Mouse (Mus musculus) CH12.LX (cell line): ENCODE data around the gene Ppp1r14d. TPM values are rescaled to one million over a fixed set of nuclear protein-coding genes. Genes with fewer than 3 reads are reported as not detected.
A peak's percentile ranks its signal among the peaks of the same experiment; 100 is the strongest.

Experiments used
- DNase-seq: peaks from one replicate; pipeline ENCODE4 v3.0.0-alpha.2; 2013; ENCODE audit errors: extremely low read depth
- H3K27ac ChIP-seq: 2 replicates; pipeline ENCODE4 v1.5.1; 2012; ENCODE audit warnings: low read depth, mild to moderate bottlenecking, control low read depth, moderate library complexity; ENCODE audit not compliant: insufficient read depth
- H3K27me3 ChIP-seq: replicated peaks from 2 replicates; pipeline ENCODE3; 2012; ENCODE audit warnings: inconsistent platforms
- H3K36me3 ChIP-seq, 2 experiments: replicated peaks in 1 of 2; 2 replicates each; pipeline versions ENCODE3 to v1.6.1; 2012; ENCODE audit warnings: inconsistent platforms in 1 of 2, low read length in 1 of 2, mild to moderate bottlenecking in 1 of 2, mixed read lengths in 1 of 2, moderate library complexity in 1 of 2; ENCODE audit not compliant: control insufficient read depth in 1 of 2, insufficient read depth in 1 of 2
- H3K4me1 ChIP-seq, 2 experiments: 2 replicates each; pipeline ENCODE4 v1.6.1; 2012; ENCODE audit warnings: inconsistent platforms in 1 of 2, moderate library complexity in 1 of 2; ENCODE audit not compliant: insufficient read depth in 2 of 2, control insufficient read depth in 1 of 2
- H3K4me2 ChIP-seq: 2 replicates; pipeline ENCODE4 v1.6.1; 2012; ENCODE audit warnings: low read depth, mild to moderate bottlenecking, control low read depth; ENCODE audit not compliant: poor library complexity, insufficient read depth, severe bottlenecking
- H3K4me3 ChIP-seq, 3 experiments: fragments of 150-350 bp in 1 of 3; sonication (generic) in 1 of 3; replicated peaks in 1 of 3; 2 replicates each; pipeline versions ENCODE3 to v1.5.1; 2011 to 2012; ENCODE audit warnings: low read depth in 2 of 3, low read length in 2 of 3, mild to moderate bottlenecking in 2 of 3, moderate library complexity in 2 of 3, control low read depth in 1 of 3, improper control_type of control experiment in 1 of 3, inconsistent platforms in 1 of 3, mixed read lengths in 1 of 3; ENCODE audit not compliant: poor library complexity in 1 of 3
- H3K79me2 ChIP-seq: replicated peaks from 2 replicates; pipeline ENCODE4 v1.6.1; 2012; ENCODE audit warnings: mild to moderate bottlenecking, moderate library complexity; ENCODE audit not compliant: control insufficient read depth, poor library complexity, insufficient read depth, severe bottlenecking; ENCODE audit errors: extremely low read depth
- H3K9ac ChIP-seq: 2 replicates; pipeline ENCODE4 v1.6.1; 2012; ENCODE audit warnings: low read depth, mild to moderate bottlenecking, control low read depth, moderate library complexity; ENCODE audit not compliant: insufficient read depth
- H3K9me3 ChIP-seq: replicated peaks from 2 replicates; pipeline ENCODE3; 2012; ENCODE audit warnings: low read length, inconsistent platforms, mixed read lengths
- BHLHE40 ChIP-seq: IDR thresholded peaks from 2 replicates; pipeline ENCODE4 v1.6.1; 2011; ENCODE audit warnings: mild to moderate bottlenecking, low read depth, low read length, improper control_type of control experiment
- CHD1 ChIP-seq: IDR thresholded peaks from 2 replicates; pipeline ENCODE4 v1.6.1; 2012; ENCODE audit warnings: low read depth, low read length, improper control_type of control experiment, inconsistent platforms
- CHD2 ChIP-seq: IDR thresholded peaks from 2 replicates; pipeline ENCODE4 v1.6.1; 2011; ENCODE audit warnings: low read length, improper control_type of control experiment
- CTCF ChIP-seq, 2 experiments: IDR thresholded peaks in 1 of 2; conservative IDR thresholded peaks in 1 of 2; 2 replicates each; pipeline ENCODE4 v1.5.1; 2011 to 2012; ENCODE audit warnings: low read depth in 2 of 2, low read length in 2 of 2, improper control_type of control experiment in 1 of 2, inconsistent platforms in 1 of 2, mild to moderate bottlenecking in 1 of 2, moderate library complexity in 1 of 2
- E2F4 ChIP-seq: IDR thresholded peaks from 2 replicates; pipeline ENCODE4 v1.6.1; 2011; ENCODE audit warnings: low read depth, low read length, improper control_type of control experiment; ENCODE audit not compliant: insufficient replicate concordance
- ELF1 ChIP-seq: IDR thresholded peaks from 2 replicates; pipeline ENCODE4 v1.6.1; 2014; ENCODE audit warnings: low read depth, mild to moderate bottlenecking, inconsistent platforms, low read length, improper control_type of control experiment
- EP300 ChIP-seq: IDR thresholded peaks from 2 replicates; pipeline ENCODE4 v1.6.1; 2011; ENCODE audit warnings: low read length, improper control_type of control experiment
- ETS1 ChIP-seq: conservative IDR thresholded peaks from 2 replicates; pipeline ENCODE4 v1.6.1; 2012; ENCODE audit warnings: low read depth, mild to moderate bottlenecking, inconsistent platforms, low read length, improper control_type of control experiment, moderate library complexity
- GABPA ChIP-seq: IDR thresholded peaks from 2 replicates; pipeline ENCODE4 v1.6.1; 2012; ENCODE audit warnings: low read depth, low read length, improper control_type of control experiment, inconsistent platforms; ENCODE audit not compliant: insufficient replicate concordance
- HCFC1 ChIP-seq: IDR thresholded peaks from 2 replicates; pipeline ENCODE4 v1.6.1; 2012; ENCODE audit warnings: low read depth, mild to moderate bottlenecking, inconsistent platforms, low read length, improper control_type of control experiment
- IRF4 ChIP-seq: IDR thresholded peaks from 2 replicates; pipeline ENCODE4 v1.6.1; 2014; ENCODE audit warnings: low read depth, mild to moderate bottlenecking, inconsistent platforms, low read length, improper control_type of control experiment
- JUN ChIP-seq: IDR thresholded peaks from 2 replicates; pipeline ENCODE4 v1.6.1; 2011; ENCODE audit warnings: low read depth, mild to moderate bottlenecking, low read length, improper control_type of control experiment, moderate library complexity; ENCODE audit not compliant: insufficient read depth
- JUND ChIP-seq: conservative IDR thresholded peaks from 2 replicates; pipeline ENCODE4 v1.6.1; 2011; ENCODE audit warnings: low read depth, low read length, improper control_type of control experiment
- KAT2A ChIP-seq: IDR thresholded peaks from 2 replicates; pipeline ENCODE4 v1.6.1; 2012; ENCODE audit warnings: low read length, improper control_type of control experiment, inconsistent platforms; ENCODE audit not compliant: insufficient replicate concordance
- MAFK ChIP-seq: IDR thresholded peaks from 2 replicates; pipeline ENCODE4 v1.6.1; 2011; ENCODE audit warnings: low read length, improper control_type of control experiment; ENCODE audit not compliant: insufficient replicate concordance
- MAX ChIP-seq: IDR thresholded peaks from 2 replicates; pipeline ENCODE4 v1.6.1; 2011; ENCODE audit warnings: low read length, improper control_type of control experiment
- MAZ ChIP-seq: IDR thresholded peaks from 2 replicates; pipeline ENCODE4 v1.6.1; 2012; ENCODE audit warnings: low read depth, mild to moderate bottlenecking, inconsistent platforms, low read length, improper control_type of control experiment, moderate library complexity
- MEF2A ChIP-seq: IDR thresholded peaks from 2 replicates; pipeline ENCODE4 v1.6.1; 2014; ENCODE audit warnings: low read depth, mild to moderate bottlenecking, inconsistent platforms, low read length, improper control_type of control experiment, borderline replicate concordance
- MXI1 ChIP-seq: IDR thresholded peaks from 2 replicates; pipeline ENCODE4 v1.6.1; 2011; ENCODE audit warnings: mild to moderate bottlenecking, low read depth, low read length, improper control_type of control experiment
- MYC ChIP-seq: IDR thresholded peaks from 2 replicates; pipeline ENCODE4 v1.6.1; 2011; ENCODE audit warnings: low read depth, mild to moderate bottlenecking, improper control_type of control experiment, low read length
- NELFE ChIP-seq: IDR thresholded peaks from 2 replicates; pipeline ENCODE4 v1.6.1; 2011; ENCODE audit warnings: low read depth, low read length, improper control_type of control experiment
- NRF1 ChIP-seq: IDR thresholded peaks from 2 replicates; pipeline ENCODE4 v1.6.1; 2014; ENCODE audit warnings: low read depth, mild to moderate bottlenecking, inconsistent platforms, low read length, improper control_type of control experiment, moderate library complexity
- PAX5 ChIP-seq: IDR thresholded peaks from 2 replicates; pipeline ENCODE4 v1.6.1; 2012; ENCODE audit warnings: low read length, inconsistent platforms, mixed read lengths
- POLR2A ChIP-seq: IDR thresholded peaks from 2 replicates; pipeline ENCODE4 v1.6.1; 2011; ENCODE audit warnings: low read depth, mild to moderate bottlenecking, improper control_type of control experiment, low read length
- POLR2AphosphoS2 ChIP-seq: IDR thresholded peaks from 2 replicates; pipeline ENCODE4 v1.6.1; 2011; ENCODE audit warnings: low read depth, low read length, improper control_type of control experiment
- RAD21 ChIP-seq: IDR thresholded peaks from 2 replicates; pipeline ENCODE4 v1.6.1; 2011; ENCODE audit warnings: low read depth, mild to moderate bottlenecking, low read length, improper control_type of control experiment, moderate library complexity
- RCOR1 ChIP-seq: conservative IDR thresholded peaks from 2 replicates; pipeline ENCODE4 v1.6.1; 2012; ENCODE audit warnings: low read depth, mild to moderate bottlenecking, inconsistent platforms, low read length, improper control_type of control experiment
- SIN3A ChIP-seq: IDR thresholded peaks from 2 replicates; pipeline ENCODE4 v1.6.1; 2012; ENCODE audit warnings: low read length, improper control_type of control experiment, inconsistent platforms
- SMC3 ChIP-seq: IDR thresholded peaks from 2 replicates; pipeline ENCODE4 v1.6.1; 2011; ENCODE audit warnings: low read depth, low read length, improper control_type of control experiment
- TBP ChIP-seq: conservative IDR thresholded peaks from 2 replicates; pipeline ENCODE4 v1.6.1; 2011; ENCODE audit warnings: low read depth, low read length, improper control_type of control experiment
- TCF12 ChIP-seq: IDR thresholded peaks from 2 replicates; pipeline ENCODE4 v1.6.1; 2014; ENCODE audit warnings: low read depth, mild to moderate bottlenecking, inconsistent platforms, low read length, improper control_type of control experiment
- UBTF ChIP-seq: IDR thresholded peaks from 2 replicates; pipeline ENCODE4 v1.6.1; 2012; ENCODE audit warnings: low read depth, mild to moderate bottlenecking, inconsistent platforms, low read length, improper control_type of control experiment, moderate library complexity
- USF1 ChIP-seq: IDR thresholded peaks from 2 replicates; pipeline ENCODE4 v1.6.1; 2014; ENCODE audit warnings: low read depth, mild to moderate bottlenecking, inconsistent platforms, low read length, improper control_type of control experiment
- USF2 ChIP-seq: conservative IDR thresholded peaks from 2 replicates; pipeline ENCODE4 v1.6.1; 2011; ENCODE audit warnings: low read depth, low read length, improper control_type of control experiment
- ZC3H11A ChIP-seq: IDR thresholded peaks from 2 replicates; pipeline ENCODE4 v1.6.1; 2012; ENCODE audit warnings: low read depth, mild to moderate bottlenecking, inconsistent platforms, low read length, improper control_type of control experiment
- ZKSCAN1 ChIP-seq: IDR thresholded peaks from 2 replicates; pipeline ENCODE4 v1.6.1; 2012; ENCODE audit warnings: low read depth, inconsistent platforms, low read length, improper control_type of control experiment, borderline replicate concordance
- ZMIZ1 ChIP-seq: IDR thresholded peaks from 2 replicates; pipeline ENCODE4 v1.6.1; 2012; ENCODE audit warnings: low read depth, mild to moderate bottlenecking, inconsistent platforms, low read length, improper control_type of control experiment
- ZNF384 ChIP-seq: IDR thresholded peaks from 2 replicates; pipeline ENCODE4 v1.6.1; 2012; ENCODE audit warnings: low read depth, low read length, improper control_type of control experiment, inconsistent platforms
- dilution Hi-C: fragments of 300-500 bp; cut with MboI; formaldehyde crosslinking; loops from 2 replicates; pipeline ENCODE4 v1.14.3; 2020; ENCODE audit warnings: low sequenced_read_pairs; ENCODE audit not compliant: extremely low pct_unique_long_range_greater_than_20kb, extremely low pct_ligation_motif_present
- in situ Hi-C: fragments of 300-500 bp; cut with MboI; formaldehyde crosslinking; loops from 3 replicates; pipeline ENCODE4 v1.14.3; 2019; ENCODE audit warnings: low sequenced_read_pairs, low pct_ligation_motif_present, low pct_unique_long_range_greater_than_20kb, mixed read lengths
- polyA plus RNA-seq: library from polyadenylated mRNA; unstranded; fragments of >175 nt; gene quantifications from 2 replicates; pipeline ENCODE4 v1.2.1, GENCODE M21; 2012; ENCODE audit warnings: low read depth; ENCODE audit not compliant: insufficient read length
- total RNA-seq, 2 experiments: library from RNA; depleted of rRNA; stranded (reverse); fragments of 300-350 nt in 1 of 2; fragments of >200 nt in 1 of 2; gene quantifications; 2 replicates each; pipeline ENCODE4 v1.2.3; 2012 to 2014

Gene Ppp1r14d
- total and polyA plus RNA-seq, 3 experiments, result not detected

DNA sequence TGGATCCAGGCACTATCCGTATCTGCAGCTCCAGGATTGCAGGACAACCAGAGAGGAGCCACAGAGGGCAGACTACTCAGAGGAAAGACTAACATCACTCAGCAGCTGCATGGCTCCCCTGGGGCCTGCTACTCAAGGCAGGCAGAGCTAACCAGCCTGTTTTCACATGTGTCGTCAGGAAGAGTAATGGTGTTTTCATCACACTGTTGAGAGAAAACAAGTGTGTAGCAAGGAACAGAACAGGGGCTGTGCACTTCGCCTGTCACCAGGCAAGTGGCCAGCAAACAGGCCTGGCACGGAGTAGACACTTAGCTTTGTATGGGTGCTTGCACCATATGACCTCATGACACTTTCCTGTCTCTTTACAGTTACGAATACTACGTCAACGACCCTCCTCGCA, 58.1 kb downstream of the Ppp1r14d start:
- Histone ChIP-seq H3K79me2 (no peaks in the 10 kb centered on the region; the same call in 1 of the 2 replicates), H3K4me1 (peaks cover 34 to 85% of the 10 kb centered on the region in 2 experiments), H3K9ac (no peak overlapping the region), H3K27me3 (peaks cover 6% of the 10 kb centered on the region), H3K4me2 (no peak overlapping the region), H3K36me3 (peaks cover 0 to 6% of the 10 kb centered on the region in 2 experiments), H3K9me3 (no peaks in the 10 kb centered on the region), H3K4me3 (no peak overlapping the region), H3K27ac (peak overlapping the region; percentile 50)
- peak; percentile 69 for DNase-seq
- dilution Hi-C loops (no loop called here), in situ Hi-C loops (no loop called here)
- TF ChIP-seq KAT2A (0 out of 2 replicates have a peak, but pooled peaks have one; percentile 20), CTCF (conservative IDR thresholded peaks at IDR 0.05 in 1 of 2, IDR thresholded peaks at IDR 0.05 in 1 of 2; ENCODE audit: low read depth in 2 of 2, low read length in 2 of 2) (no peak), NRF1 (no peak), IRF4 (0 out of 2 replicates have a peak, but pooled peaks have one; percentile 31), SMC3 (no peak), MXI1 (0 out of 2 replicates have a peak, but pooled peaks have one; percentile 16), UBTF (no peak), MYC (0 out of 2 replicates have a peak, but pooled peaks have one; percentile 14), JUND (no peak), MAZ (no peak), RAD21 (no peak), ZKSCAN1 (no peak), USF2 (no peak), MEF2A (no peak), MAFK (no peak), E2F4 (no peak), POLR2A (no peak), BHLHE40 (peak; percentile 32; the same call in 1 of the 2 replicates), TBP (no peak), SIN3A (0 out of 2 replicates have a peak, but pooled peaks have one; percentile 28), MAX (0 out of 2 replicates have a peak, but pooled peaks have one; percentile 35), ETS1 (peak; percentile 83), RCOR1 (no peak), ZMIZ1 (no peak), CHD2 (no peak), HCFC1 (no peak), USF1 (no peak), JUN (no peak), ZNF384 (no peak), TCF12 (peak; percentile 54; the same call in 1 of the 2 replicates), NELFE (no peak), POLR2AphosphoS2 (no peak), ZC3H11A (no peak), EP300 (peak; percentile 39; the same call in 1 of the 2 replicates), PAX5 (no peak), CHD1 (no peak), ELF1 (peak; percentile 7; the same call in 1 of the 2 replicates), GABPA (no peak)
